Mouse (Mus musculus) ES-Bruce4 (cell line): ENCODE data around the gene Tmem104.

ENCODE experiments used
- CTCF ChIP-seq: IDR thresholded peaks from one replicate; pipeline ENCODE4 v1.8.1; 2011; ENCODE audit warnings: low read depth, low read length
- EP300 ChIP-seq: IDR thresholded peaks from 2 replicates; pipeline ENCODE4 v1.6.1; 2011; ENCODE audit warnings: low read depth, low read length; ENCODE audit not compliant: insufficient read depth
- POLR2A ChIP-seq: IDR thresholded peaks from one replicate; pipeline ENCODE4 v1.8.1; 2011; ENCODE audit warnings: low read length; ENCODE audit not compliant: insufficient read depth

GRCm38 (mm10) chr11:115138597-115139262 is 48.6 kb upstream of the Tmem104 start:
- TF ChIP-seq POLR2A (no peak), EP300 (no peak), CTCF (no peak)
